Mouse (Mus musculus): ENCODE data around the gene Slpi.

GRCm38 (mm10) chr2:164402906-164403305 lies 14.0 kb upstream of the Slpi start, which contains the start of gene Rbpjl:
- TF ChIP-seq CTCF (IDR thresholded peaks at IDR 0.05; ENCODE audit: control insufficient read depth, insufficient read depth, insufficient read length) (peak; percentile 29), MYOD1 (IDR thresholded peaks at IDR 0.05; ENCODE audit: control insufficient read depth, insufficient read length, low read depth) (no peak)
